Mouse (Mus musculus) bone marrow, adult 2 months (tissue): ENCODE data around the gene Psd. TPM values are rescaled to one million over a fixed set of nuclear protein-coding genes. Genes with fewer than 3 reads are reported as not detected.
A peak's percentile ranks its signal among the peaks of the same experiment; 100 is the strongest.

Source experiments
- H3K27ac ChIP-seq: fragments of 200-500 bp; 2 replicates; pipeline ENCODE4 v1.5.1; 2012; ENCODE audit warnings: low read depth, mild to moderate bottlenecking, control low read depth, inconsistent platforms, low read length; ENCODE audit not compliant: control insufficient read depth, poor library complexity, insufficient read depth
- H3K4me1 ChIP-seq: fragments of 200-500 bp; 2 replicates; pipeline ENCODE4 v1.6.1; 2011; ENCODE audit warnings: low read length; ENCODE audit not compliant: control insufficient read depth, insufficient read depth
- H3K4me3 ChIP-seq: fragments of 200-500 bp; replicated peaks from 2 replicates; pipeline ENCODE3; 2011; ENCODE audit warnings: mild to moderate bottlenecking, low read depth, low read length, control low read depth; ENCODE audit not compliant: control insufficient read depth
- CTCF ChIP-seq: fragments of 200-500 bp; IDR thresholded peaks from 2 replicates; pipeline ENCODE4 v1.5.1; 2011; ENCODE audit warnings: low read length, control low read depth; ENCODE audit not compliant: control insufficient read depth, insufficient read depth
- POLR2A ChIP-seq: fragments of 200-500 bp; IDR thresholded peaks from 2 replicates; pipeline ENCODE4 v1.6.1; 2011; ENCODE audit warnings: low read depth, mild to moderate bottlenecking, control low read depth, low read length, borderline replicate concordance; ENCODE audit not compliant: control insufficient read depth
- WGBS: fragments of 180-500 bp; shearing (Covaris S2); methylation state at CpG from one replicate; pipeline ENCODE4 v1.1.7; 2018; 5-methylcytosine and 5-hydroxymethylcytosine counted together
- polyA plus RNA-seq: library from polyadenylated mRNA; stranded (reverse); fragments of >200 nt; gene quantifications from 2 replicates; pipeline ENCODE4 v1.2.4, GENCODE M21; 2011; ENCODE audit warnings: low replicate concordance; ENCODE audit not compliant: missing spikeins, insufficient read depth, insufficient read length

Psd gene
- polyA plus RNA-seq, 1 experiment = 4.8 TPM

DNA sequence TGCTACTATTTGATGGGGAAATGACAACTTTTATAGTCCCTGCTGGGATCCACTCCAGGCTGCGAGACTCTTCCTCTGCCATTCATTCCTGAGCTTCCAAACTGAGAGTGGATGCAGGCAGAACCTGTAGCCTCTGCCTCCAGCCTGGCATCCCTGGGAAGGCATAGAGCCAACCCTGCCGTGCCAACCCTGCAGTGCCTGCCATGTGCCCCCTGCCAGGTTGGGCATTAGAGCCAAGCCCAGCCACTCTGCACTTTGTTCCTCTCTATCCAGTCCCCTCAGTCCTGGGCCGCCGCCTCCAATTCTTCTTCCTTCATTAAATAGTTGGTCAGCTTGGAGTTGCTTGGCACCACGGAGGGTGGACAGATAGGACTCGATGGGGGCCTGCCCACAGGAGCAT lies 40.9 kb downstream of the Psd start:
- 82% methylated on average over 6 of the region's 6 CpGs for WGBS
- Histone ChIP-seq H3K4me1 (no peaks in the 10 kb centered on the region), H3K4me3 (no peak overlapping the region), H3K27ac (no peak overlapping the region)
- TF ChIP-seq POLR2A = no peak
- TF ChIP-seq CTCF = no peak

DNA sequence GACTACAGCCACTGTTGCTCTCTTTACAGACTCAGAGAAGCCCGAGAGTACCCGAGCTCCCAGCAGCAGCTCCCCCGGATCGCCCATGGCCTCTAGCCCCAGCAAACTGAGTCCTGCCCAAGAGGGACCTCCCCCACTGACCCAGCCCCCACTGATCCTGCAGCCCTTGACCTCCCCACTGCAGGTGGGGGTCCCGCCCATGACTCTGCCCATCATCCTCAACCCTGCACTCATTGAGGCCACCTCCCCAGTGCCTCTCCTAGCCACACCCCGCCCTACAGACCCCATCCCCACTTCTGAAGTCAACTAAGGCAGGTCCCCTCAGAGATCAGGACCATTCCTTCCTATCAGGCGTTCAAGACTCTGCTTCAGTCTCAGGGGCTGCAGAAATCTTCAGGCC lies 41.3 kb downstream of the Psd start:
- Histone ChIP-seq H3K27ac (no peak overlapping the region), H3K4me1 (no peaks in the 10 kb centered on the region), H3K4me3 (no peak overlapping the region)
- 87% methylated on average over 7 of the region's 7 CpGs for WGBS
- TF ChIP-seq POLR2A (no peak), CTCF (no peak)

DNA sequence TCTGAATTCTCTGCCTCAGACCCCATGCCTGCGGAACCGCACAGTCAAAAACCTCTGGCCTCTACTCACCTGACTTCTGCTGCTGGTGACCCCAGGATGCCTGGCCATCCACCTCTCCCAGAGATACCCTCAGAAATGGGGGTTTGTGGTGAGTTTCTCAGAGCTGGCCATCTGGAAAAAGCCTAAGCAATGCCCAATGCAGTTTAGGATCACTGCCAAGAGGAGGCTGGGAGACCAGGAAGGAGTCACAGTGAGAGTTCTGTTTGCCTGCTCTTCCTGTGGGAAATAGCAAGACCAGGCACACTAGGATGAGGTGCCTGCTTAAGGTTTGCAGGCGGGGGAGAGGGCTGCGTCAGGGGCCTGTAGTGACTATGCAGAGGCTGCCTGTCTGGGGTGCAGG lies 42.3 kb downstream of the Psd start:
- H3K4me3 ChIP-seq = no peak overlapping the region
- no peaks in the 10 kb centered on the region for H3K4me1 ChIP-seq
- 95% methylated on average over 4 of the region's 4 CpGs for WGBS
- TF ChIP-seq CTCF (no peak), POLR2A (no peak)
- H3K27ac ChIP-seq = no peak overlapping the region

DNA sequence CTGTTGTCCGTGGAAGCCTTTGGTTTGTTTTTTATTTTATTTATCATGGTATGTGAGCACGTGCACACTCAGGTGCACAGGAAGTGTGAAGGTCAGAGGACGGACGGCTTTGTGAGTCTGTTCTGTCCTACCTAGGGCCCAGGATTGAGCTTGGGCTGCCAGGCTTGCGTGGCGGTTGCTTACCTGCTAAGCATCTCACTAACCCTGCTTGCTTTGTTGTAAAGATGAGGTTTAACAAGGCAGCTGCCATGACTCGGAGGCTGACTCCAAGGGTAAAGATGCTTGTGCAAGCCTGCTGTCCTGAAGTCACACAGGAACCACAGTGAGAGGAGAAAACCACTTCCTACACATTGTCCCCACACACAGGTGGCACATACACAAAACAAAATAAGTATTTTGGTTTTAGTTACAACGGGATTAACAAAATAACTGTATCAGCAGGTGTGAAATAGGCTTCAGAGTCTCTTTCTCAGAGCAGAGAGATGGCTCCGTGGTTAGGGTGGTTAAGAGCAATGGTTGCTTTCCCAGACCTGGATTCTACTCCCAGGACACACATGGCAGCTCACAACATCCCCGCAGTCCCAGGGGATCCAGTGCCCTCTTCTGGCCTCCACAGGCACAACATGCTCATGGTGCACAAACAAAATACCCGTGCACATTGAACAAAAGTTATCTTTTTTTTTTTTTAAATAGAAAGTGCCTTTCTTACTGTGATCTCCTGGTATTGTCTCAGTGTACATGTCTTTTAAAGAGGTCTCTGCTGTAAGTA lies 44.7 kb downstream of the Psd start:
- no peak overlapping the region for H3K27ac ChIP-seq
- no peaks in the 10 kb centered on the region for H3K4me1 ChIP-seq
- 86% methylated on average over 11 of the region's 11 CpGs for WGBS
- H3K4me3 ChIP-seq = no peak overlapping the region
- TF ChIP-seq POLR2A (no peak), CTCF (peak; percentile 20; the same call in 1 of the 2 replicates)

DNA sequence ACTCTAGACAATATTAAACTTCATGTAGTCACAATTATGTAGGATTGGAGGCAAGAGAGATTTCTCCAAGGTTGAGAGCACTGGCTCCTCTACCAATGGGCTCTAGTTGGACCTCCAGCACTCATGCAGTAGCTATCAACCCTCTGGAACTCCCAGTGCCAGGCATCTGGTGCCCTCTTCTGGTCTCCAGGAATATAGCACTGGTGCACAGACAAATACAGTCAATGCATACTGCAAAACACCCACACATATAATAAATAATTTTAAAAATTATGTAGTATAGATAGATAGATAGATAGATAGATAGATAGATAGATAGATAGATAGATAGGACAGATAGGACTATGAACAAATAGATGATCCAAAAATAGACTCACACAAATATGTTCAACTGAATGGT lies 51.6 kb downstream of the Psd start:
- Histone ChIP-seq H3K4me3 (no peak overlapping the region), H3K4me1 (no peaks in the 10 kb centered on the region), H3K27ac (no peak overlapping the region)
- no peak for TF ChIP-seq POLR2A
- peak; percentile 51; the same call in 1 of the 2 replicates for TF ChIP-seq CTCF

DNA sequence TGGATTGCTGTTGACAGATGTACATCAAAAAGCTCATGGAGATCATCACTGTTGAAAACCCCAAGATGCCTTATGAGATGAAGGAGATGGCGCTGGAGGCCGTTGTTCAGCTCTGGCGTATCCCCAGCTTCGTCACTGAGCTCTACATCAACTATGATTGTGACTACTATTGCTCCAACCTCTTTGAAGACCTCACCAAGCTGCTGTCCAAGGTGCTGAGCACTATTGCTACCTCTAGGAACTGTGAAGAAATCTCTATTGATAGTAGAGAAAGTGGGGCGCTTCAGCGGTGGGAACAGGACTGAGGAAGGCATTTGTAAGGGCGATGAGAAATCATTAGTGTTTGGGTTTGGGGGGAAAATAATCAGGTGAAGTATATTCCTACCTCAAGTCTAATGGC lies 62.2 kb downstream of the Psd start:
- WGBS = 87% methylated on average over 7 of the region's 7 CpGs
- TF ChIP-seq POLR2A (no peak), CTCF (no peak)
- no peaks in the 10 kb centered on the region for H3K4me1 ChIP-seq
- no peak overlapping the region for H3K4me3 ChIP-seq
- H3K27ac ChIP-seq = no peak overlapping the region

Other genes starting within 250 kb of the Psd start
- not detected in 2 replicates for gene Elovl3, start 195.3 kb downstream of the Psd start, polyA plus RNA-seq
- gene Pitx3, start 178.8 kb downstream of the Psd start, polyA plus RNA-seq = not detected in 2 replicates
- 20.5 and 44.3 TPM in 2 replicates for gene Gbf1, start 174.6 kb downstream of the Psd start, polyA plus RNA-seq
- gene Nfkb2, start 22.8 kb downstream of the Psd start, polyA plus RNA-seq = 10.3 and 24.3 TPM in 2 replicates
- 1.2 and 3.0 TPM in 2 replicates for gene Fbxl15, start 1.0 kb upstream of the Psd start, polyA plus RNA-seq
- gene Cuedc2, start 11.5 kb upstream of the Psd start, polyA plus RNA-seq = 74.9 and 161 TPM in 2 replicates
- gene Mfsd13a, start 14.0 kb upstream of the Psd start, polyA plus RNA-seq = 5.1 and 14.9 TPM in 2 replicates
- gene 2310034G01Rik, start 23.1 kb upstream of the Psd start, polyA plus RNA-seq = 1.1 TPM in 1 of 2 replicates, not detected in the other
- gene Actr1a, start 68.6 kb upstream of the Psd start, polyA plus RNA-seq = 40.3 and 53.5 TPM in 2 replicates
- gene Sufu, start 69.7 kb upstream of the Psd start, polyA plus RNA-seq = 5.3 and 6.3 TPM in 2 replicates
- gene Trim8, start 174.5 kb upstream of the Psd start, polyA plus RNA-seq = 13.9 and 25.9 TPM in 2 replicates
- gene Arl3, start 246.0 kb upstream of the Psd start, polyA plus RNA-seq = 14.0 and 18.3 TPM in 2 replicates
- gene Sfxn2, start 246.2 kb upstream of the Psd start, polyA plus RNA-seq = 4.3 and 9.4 TPM in 2 replicates